In genomic region chr7:128740334-128740733, GRCm38 (mm10) we compare ENCODE assay signal across 8 mouse cellular contexts. TPM values are rescaled to one million over a fixed set of nuclear protein-coding genes. Genes with fewer than 3 reads are reported as not detected.
DNase-seq lines count a peak whose midpoint lies in the region; ATAC-seq and TF ChIP-seq lines count a peak whose summit lies in the region.

Gene Mcmbp, minus strand, starts transcription at chr7:128740495.

- peak; percentile 95 for DNase-seq in CH12.LX (ENCODE audit: extremely low read depth)
- peak; percentile 92 for DNase-seq in c-Kit-positive CD71-positive TER-119-negative erythroid progenitor cells, embryonic 14.5 days (ENCODE audit: low read depth)
- DNase-seq in heart, postnatal 0 days (ENCODE audit: low spot score), result peak; percentile 96
- DNase-seq in kidney, postnatal 4 days, result peak; percentile 99

- H3K9me3 ChIP-seq in CH12.LX (replicated peaks; ENCODE audit: low read length), result peaks cover 3% of the 10 kb centered on the region
- no peaks in the 10 kb centered on the region for H3K9me3 ChIP-seq in forebrain, embryonic 12.5 days
- H3K9me3 ChIP-seq in heart, postnatal 0 days (replicated peaks; ENCODE audit: control insufficient read depth, low read length), result no peaks in the 10 kb centered on the region
- no peaks in the 10 kb centered on the region for H3K9me3 ChIP-seq in liver, embryonic 16.5 days (replicated peaks; ENCODE audit: control insufficient read depth, low read length)
- H3K9me3 ChIP-seq in neural tube, embryonic 13.5 days, result no peaks in the 10 kb centered on the region

- H3K79me2 ChIP-seq in CH12.LX (replicated peaks; ENCODE audit: control insufficient read depth, extremely low read depth, insufficient read depth, poor library complexity, severe bottlenecking), result peaks cover 53% of the 10 kb centered on the region

- H3K4me2 ChIP-seq in CH12.LX (ENCODE audit: insufficient read depth, low read depth, poor library complexity, severe bottlenecking), result peak within 1 kb of the TSS; percentile 97
- H3K4me2 ChIP-seq in forebrain, embryonic 12.5 days, result peak within 1 kb of the TSS; percentile 95
- H3K4me2 ChIP-seq in heart, postnatal 0 days (ENCODE audit: low read depth, low read length), result peak within 1 kb of the TSS; percentile 87
- peak within 1 kb of the TSS; percentile 91 for H3K4me2 ChIP-seq in liver, embryonic 16.5 days (ENCODE audit: low read depth, low read length)
- H3K4me2 ChIP-seq in neural tube, embryonic 13.5 days, result peak within 1 kb of the TSS; percentile 95

- no peaks in the 10 kb centered on the region for H3K27me3 ChIP-seq in CH12.LX (replicated peaks)
- H3K27me3 ChIP-seq in forebrain, embryonic 12.5 days, result peaks cover 21% of the 10 kb centered on the region
- peaks cover 5% of the 10 kb centered on the region; the same call in 1 of the 2 replicates for H3K27me3 ChIP-seq in heart, postnatal 0 days (ENCODE audit: control insufficient read depth, insufficient read depth, low read length)
- H3K27me3 ChIP-seq in liver, embryonic 16.5 days (ENCODE audit: control insufficient read depth, insufficient read depth, low read depth, low read length), result no peaks in the 10 kb centered on the region
- H3K27me3 ChIP-seq in neural tube, embryonic 13.5 days, result peaks cover 8% of the 10 kb centered on the region
- no peaks in the 10 kb centered on the region for H3K27me3 ChIP-seq in testis, adult 2 months (ENCODE audit: control insufficient read depth, insufficient read depth, low read length)

- H3K4me3 ChIP-seq in CH12.LX (replicated peaks in 1 of 3; ENCODE audit: low read depth in 2 of 3, low read length in 2 of 3, poor library complexity in 1 of 3), result peak within 1 kb of the TSS; percentile 86 to 99 (median 91)
- peak within 1 kb of the TSS; percentile 99 for H3K4me3 ChIP-seq in forebrain, embryonic 12.5 days (replicated peaks)
- H3K4me3 ChIP-seq in heart, postnatal 0 days (ENCODE audit: low read depth, low read length), result peak within 1 kb of the TSS; percentile 92
- peak within 1 kb of the TSS; percentile 90 for H3K4me3 ChIP-seq in liver, embryonic 16.5 days (ENCODE audit: low read depth, low read length)
- peak within 1 kb of the TSS; percentile 98 for H3K4me3 ChIP-seq in neural tube, embryonic 13.5 days
- peak within 1 kb of the TSS; percentile 89 for H3K4me3 ChIP-seq in testis, adult 2 months (ENCODE audit: control insufficient read depth, low read depth, low read length)

- peaks cover 4 to 30% of the 10 kb centered on the region in 2 experiments for H3K4me1 ChIP-seq in CH12.LX (ENCODE audit: control insufficient read depth in 1 of 2, insufficient read depth in 2 of 2)
- H3K4me1 ChIP-seq in forebrain, embryonic 12.5 days, result peaks cover 27% of the 10 kb centered on the region
- peaks cover 31% of the 10 kb centered on the region for H3K4me1 ChIP-seq in heart, postnatal 0 days (ENCODE audit: control insufficient read depth, insufficient read depth)
- peaks cover 34% of the 10 kb centered on the region for H3K4me1 ChIP-seq in liver, embryonic 16.5 days (ENCODE audit: control insufficient read depth, low read depth, low read length)
- H3K4me1 ChIP-seq in neural tube, embryonic 13.5 days (replicated peaks), result peaks cover 39% of the 10 kb centered on the region
- H3K4me1 ChIP-seq in testis, adult 2 months (ENCODE audit: control insufficient read depth, insufficient read depth, low read length), result peaks cover 8% of the 10 kb centered on the region; the same call in 1 of the 2 replicates

- peak within 1 kb of the TSS; percentile 25 for H3K27ac ChIP-seq in CH12.LX (ENCODE audit: insufficient read depth, low read depth)
- H3K27ac ChIP-seq in forebrain, embryonic 12.5 days, result peak within 1 kb of the TSS; percentile 87
- peak within 1 kb of the TSS; percentile 90 for H3K27ac ChIP-seq in heart, postnatal 0 days (ENCODE audit: low read depth)
- peak within 1 kb of the TSS; percentile 78 for H3K27ac ChIP-seq in liver, embryonic 16.5 days (ENCODE audit: low read length)
- peak within 1 kb of the TSS; percentile 90 for H3K27ac ChIP-seq in neural tube, embryonic 13.5 days (replicated peaks)
- peak within 1 kb of the TSS; percentile 41 for H3K27ac ChIP-seq in testis, adult 2 months (ENCODE audit: control insufficient read depth, insufficient read depth, low read depth, low read length)

- peak; percentile 84 for TF ChIP-seq POLR2A in CH12.LX (IDR thresholded peaks at IDR 0.05; ENCODE audit: low read depth, low read length)
- TF ChIP-seq POLR2A in testis, adult 2 months (IDR thresholded peaks at IDR 0.05; ENCODE audit: control insufficient read depth, low read depth, low read length), result peak; percentile 77

- WGBS in forebrain, embryonic 12.5 days, result under 1% methylated on average over 34 of the region's 35 CpGs
- WGBS in heart, postnatal 0 days, result under 1% methylated on average over 35 of the region's 35 CpGs
- under 1% methylated on average over 31 of the region's 35 CpGs for WGBS in liver, embryonic 16.5 days (ENCODE audit: insufficient replicate concordance)
- WGBS in neural tube, embryonic 13.5 days, result under 1% methylated on average over 35 of the region's 35 CpGs

- no peak for TF ChIP-seq EP300 in CH12.LX (IDR thresholded peaks at IDR 0.05; ENCODE audit: low read length)
- no peak for TF ChIP-seq EP300 in heart, postnatal 0 days (IDR thresholded peaks at IDR 0.05; ENCODE audit: low read depth)

- peaks cover 3 to 15% of the 10 kb centered on the region in 2 experiments for H3K36me3 ChIP-seq in CH12.LX (replicated peaks in 1 of 2; ENCODE audit: control insufficient read depth in 1 of 2, insufficient read depth in 1 of 2, low read length in 1 of 2)
- H3K36me3 ChIP-seq in forebrain, embryonic 12.5 days (replicated peaks), result peaks cover 9% of the 10 kb centered on the region
- H3K36me3 ChIP-seq in heart, postnatal 0 days (replicated peaks; ENCODE audit: control insufficient read depth, insufficient read depth, low read length), result no peaks in the 10 kb centered on the region
- H3K36me3 ChIP-seq in liver, embryonic 16.5 days (ENCODE audit: control insufficient read depth, insufficient read depth), result no peaks in the 10 kb centered on the region
- H3K36me3 ChIP-seq in neural tube, embryonic 13.5 days, result no peaks in the 10 kb centered on the region
- H3K36me3 ChIP-seq in testis, adult 2 months (ENCODE audit: control insufficient read depth, insufficient read depth, low read length), result no peaks in the 10 kb centered on the region

- in situ Hi-C loops in CH12.LX (cut with MboI; ENCODE audit: low pct_ligation_motif_present, low pct_unique_long_range_greater_than_20kb, low sequenced_read_pairs), result no loop called here

- TF ChIP-seq RAD21 in CH12.LX (IDR thresholded peaks at IDR 0.05; ENCODE audit: low read depth, low read length), result no peak

- dilution Hi-C loops in CH12.LX (cut with MboI; ENCODE audit: extremely low pct_ligation_motif_present, extremely low pct_unique_long_range_greater_than_20kb, low sequenced_read_pairs), result no loop called here

- peak; percentile 86 for ATAC-seq in forebrain, embryonic 12.5 days (ENCODE audit: low FRiP score)
- peak; percentile 87 for ATAC-seq in heart, postnatal 0 days (ENCODE audit: insufficient read depth, low read depth)
- peak; percentile 83 for ATAC-seq in liver, embryonic 16.5 days (ENCODE audit: low read depth)
- ATAC-seq in neural tube, embryonic 13.5 days (ENCODE audit: low read depth), result peak; percentile 90

- no peak for TF ChIP-seq CTCF in CH12.LX (conservative IDR thresholded peaks at IDR 0.05 in 1 of 2, IDR thresholded peaks at IDR 0.05 in 1 of 2; ENCODE audit: low read depth in 2 of 2, low read length in 2 of 2)
- no peak for TF ChIP-seq CTCF in heart, postnatal 0 days (IDR thresholded peaks at IDR 0.05; ENCODE audit: low read depth)
- no peak for TF ChIP-seq CTCF in testis, adult 2 months (IDR thresholded peaks at IDR 0.05; ENCODE audit: control insufficient read depth, insufficient read depth, insufficient replicate concordance, low read depth, low read length)

- H3K9ac ChIP-seq in CH12.LX (ENCODE audit: insufficient read depth, low read depth), result peak within 1 kb of the TSS; percentile 90
- peak within 1 kb of the TSS; percentile 98 for H3K9ac ChIP-seq in forebrain, embryonic 12.5 days
- peak within 1 kb of the TSS; percentile 95 for H3K9ac ChIP-seq in heart, postnatal 0 days (replicated peaks; ENCODE audit: low read depth, low read length)
- H3K9ac ChIP-seq in liver, embryonic 16.5 days (ENCODE audit: low read depth, low read length), result peak within 1 kb of the TSS; percentile 85
- peak within 1 kb of the TSS; percentile 95 for H3K9ac ChIP-seq in neural tube, embryonic 13.5 days

TF ChIP-seq in CH12.LX, 34 proteins besides CTCF, POLR2A, EP300 and RAD21 (continues in another document):
- peak; percentile 61 for TF ChIP-seq MAZ (IDR thresholded peaks at IDR 0.05; ENCODE audit: low read depth, low read length)
- TF ChIP-seq KAT2A (IDR thresholded peaks at IDR 0.05; ENCODE audit: insufficient replicate concordance, low read length), result 0 out of 2 replicates have a peak, but pooled peaks have one; percentile 55
- no peak; the same call in 1 of the 2 replicates for TF ChIP-seq GABPA (IDR thresholded peaks at IDR 0.05; ENCODE audit: insufficient replicate concordance, low read depth, low read length)
- peak; percentile 79; the same call in 1 of the 2 replicates for TF ChIP-seq MXI1 (IDR thresholded peaks at IDR 0.05; ENCODE audit: low read depth, low read length)
- TF ChIP-seq HCFC1 (IDR thresholded peaks at IDR 0.05; ENCODE audit: low read depth, low read length), result peak; percentile 90
- TF ChIP-seq ZC3H11A (IDR thresholded peaks at IDR 0.05; ENCODE audit: low read depth, low read length), result peak; percentile 42
- no peak for TF ChIP-seq MEF2A (IDR thresholded peaks at IDR 0.05; ENCODE audit: borderline replicate concordance, low read depth, low read length)
- TF ChIP-seq SIN3A (IDR thresholded peaks at IDR 0.05; ENCODE audit: low read length), result 0 out of 2 replicates have a peak, but pooled peaks have one; percentile 39
- peak; percentile 36; the same call in 1 of the 2 replicates for TF ChIP-seq MAX (IDR thresholded peaks at IDR 0.05; ENCODE audit: low read length)
- TF ChIP-seq ETS1 (conservative IDR thresholded peaks at IDR 0.05; ENCODE audit: low read depth, low read length), result no peak
- TF ChIP-seq JUN (IDR thresholded peaks at IDR 0.05; ENCODE audit: insufficient read depth, low read depth, low read length), result no peak
- no peak for TF ChIP-seq USF2 (conservative IDR thresholded peaks at IDR 0.05; ENCODE audit: low read depth, low read length)

RNA-seq across cellular contexts. Expression of gene Mcmbp, which starts in this region (rescaled TPM):
- total RNA-seq in CH12.LX (2012; rRNA removed) (45.2 and 53.3 TPM in 2 replicates), CH12.LX (2014; rRNA removed) (59.7 and 69.4 TPM in 2 replicates)
- 75.7 and 85.9 TPM in 2 replicates for polyA plus RNA-seq in CH12.LX (2012; ENCODE audit: insufficient read length, low read depth)
- 73.3 and 83.0 TPM in 2 replicates for polyA plus RNA-seq in forebrain, embryonic 12.5 days (2016; fragmentation: Nextera tagmentation; extraction: Ambion mirVana)
- 39.4 and 40.0 TPM in 2 replicates for total RNA-seq in heart, postnatal 0 days (2014; rRNA removed; ENCODE audit: low replicate concordance)
- polyA plus RNA-seq in heart, postnatal 0 days (2015; fragmentation: Nextera tagmentation; extraction: Ambion mirVana), result 25.4 and 26.8 TPM in 2 replicates
- 17.4 and 17.8 TPM in 2 replicates for polyA plus RNA-seq in liver, embryonic 16.5 days (2015; fragmentation: Nextera tagmentation; extraction: Ambion mirVana)
- polyA plus RNA-seq in neural tube, embryonic 13.5 days (2015; fragmentation: Nextera tagmentation; extraction: Ambion mirVana), result 50.0 and 52.8 TPM in 2 replicates
- 8.9 and 9.0 TPM in 2 replicates for polyA plus RNA-seq in testis, adult 2 months (2012; rRNA removed)

Comparison
In these comparisons a context has a peak if more than half of its experiments do, and no peak if none do; other contexts are left out.
1. Peak in every context shown above with its lines: DNase-seq, ATAC-seq, H3K4me3 ChIP-seq and H3K27ac ChIP-seq.
2. H3K27ac ChIP-seq: peak in every context shown above with its lines; median percentile 90 in heart, postnatal 0 days; 90 in neural tube, embryonic 13.5 days; 87 in forebrain, embryonic 12.5 days; 78 in liver, embryonic 16.5 days; 41 in testis, adult 2 months; 25 in CH12.LX.